13 mouse cellular contexts compared by ENCODE assay signal in the genomic region with DNA sequence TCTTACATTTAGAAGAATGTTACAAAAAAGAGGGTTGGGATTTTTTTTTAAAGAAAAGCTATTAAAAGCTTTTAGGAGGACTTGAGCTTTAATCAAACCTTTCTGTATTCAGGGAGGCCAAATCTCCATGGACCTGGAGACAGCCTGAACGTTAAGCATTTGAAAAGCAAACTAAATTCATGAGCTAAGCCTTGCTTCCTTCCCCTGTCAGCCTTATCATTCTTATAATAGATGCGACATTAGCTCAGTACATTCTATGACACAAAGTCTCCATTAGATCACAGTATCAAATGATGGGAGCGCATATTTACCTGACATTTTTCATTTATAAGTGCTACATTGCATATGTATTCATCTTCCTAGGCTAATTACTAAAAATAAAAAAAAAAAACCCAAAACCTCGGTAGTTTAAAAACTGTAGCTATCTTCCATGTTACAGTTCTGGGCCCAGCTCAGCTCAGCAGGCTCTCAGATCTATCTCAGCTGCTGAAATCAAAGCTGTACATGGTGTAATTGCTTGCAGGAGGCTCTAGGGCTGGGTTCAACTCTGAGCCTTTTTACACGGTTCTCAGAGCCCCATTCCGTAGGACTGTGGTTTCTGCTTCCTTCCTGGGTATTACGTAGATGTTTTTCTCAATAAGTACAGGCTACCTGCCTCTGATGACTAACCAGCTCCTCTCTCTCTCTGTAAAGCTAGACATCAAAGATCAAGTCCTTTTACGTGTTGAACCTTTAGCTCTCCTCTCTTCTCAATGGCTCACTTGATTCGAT. TPM values are rescaled to one million over a fixed set of nuclear protein-coding genes. Genes with fewer than 3 reads are reported as not detected.
DNase-seq lines count a peak whose midpoint lies in the region; ATAC-seq and TF ChIP-seq lines count a peak whose summit lies in the region.
"Had no signal": no experiment of that assay in that cellular context is flagged by ENCODE, and none has a peak within 500 bp of the region (broad histone marks: within the 10 kb centered on the region; RNA-seq: fewer than 3 reads in every experiment).

No protein-coding gene starts in this region.

- WGBS in spleen, adult 2 months: 26% methylated on average over 9 of the region's 9 CpGs
- WGBS in hindbrain, embryonic 10.5 days: 83% methylated on average over 9 of the region's 9 CpGs

- DNase-seq in spleen, adult 2 months (ENCODE audit: low read depth in 1 of 2, low spot score in 2 of 2): peak; percentile 14 to 79
- no peak for DNase-seq in spleen, adult 18-20 months
- peak; percentile 26 for DNase-seq in c-Kit-positive CD71-negative TER-119-negative erythroid progenitor cells, embryonic 14.5 days (ENCODE audit: low read depth)
- no peak for DNase-seq in hindbrain, embryonic 10.5 days (ENCODE audit: low spot score)
- DNase-seq in cerebellum, postnatal 4 days (ENCODE audit: low spot score in 2 of 2): no peak
- DNase-seq in cerebellum, adult 9-10 months: no peak
- DNase-seq: adrenal gland, adult 2 months; liver, postnatal 0 days had no signal

- ATAC-seq in megakaryocyte, adult 5-6 weeks (ENCODE audit: poor library complexity, severe bottlenecking): peak; percentile 88
- ATAC-seq: intestine, embryonic 15.5 days; liver, postnatal 0 days had no signal

- peaks cover 3% of the 10 kb centered on the region for H3K4me1 ChIP-seq in spleen, adult 2 months (ENCODE audit: control insufficient read depth, insufficient read depth, insufficient read length)
- no peaks in the 10 kb centered on the region for H3K4me1 ChIP-seq in hindbrain, embryonic 10.5 days (replicated peaks)
- H3K4me1 ChIP-seq: intestine, embryonic 15.5 days had no signal

- no peak for TF ChIP-seq CTCF in spleen, adult 2 months (IDR thresholded peaks at IDR 0.05; ENCODE audit: extremely low read depth, insufficient read depth, insufficient read length, insufficient replicate concordance)

- no peaks in the 10 kb centered on the region for H3K36me3 ChIP-seq in spleen, adult 2 months (ENCODE audit: control insufficient read depth, insufficient read depth, low read length)
- no peaks in the 10 kb centered on the region for H3K36me3 ChIP-seq in hindbrain, embryonic 10.5 days
- H3K36me3 ChIP-seq: heart, embryonic 15.5 days; intestine, embryonic 15.5 days; limb, embryonic 10.5 days had no signal

- no peaks in the 10 kb centered on the region for H3K9me3 ChIP-seq in hindbrain, embryonic 10.5 days
- H3K9me3 ChIP-seq: heart, embryonic 15.5 days; intestine, embryonic 15.5 days; limb, embryonic 10.5 days had no signal

- peak overlapping the region; percentile 6; the same call in 1 of the 2 replicates for H3K27ac ChIP-seq in spleen, adult 2 months (ENCODE audit: insufficient read depth, low read length)
- no peak overlapping the region for H3K27ac ChIP-seq in hindbrain, embryonic 10.5 days
- H3K27ac ChIP-seq: intestine, embryonic 15.5 days; layer of hippocampus, adult 2 months; limb, embryonic 10.5 days had no signal

- TF ChIP-seq POLR2A in spleen, adult 2 months (IDR thresholded peaks at IDR 0.05; ENCODE audit: low read depth, low read length): no peak

- no peak overlapping the region for H3K4me3 ChIP-seq in spleen, adult 2 months (ENCODE audit: extremely low read depth, insufficient read depth, insufficient read length)
- no peak overlapping the region for H3K4me3 ChIP-seq in hindbrain, embryonic 10.5 days
- H3K4me3 ChIP-seq: heart, embryonic 15.5 days; intestine, embryonic 15.5 days; layer of hippocampus, adult 2 months; limb, embryonic 10.5 days had no signal

- no peaks in the 10 kb centered on the region for H3K27me3 ChIP-seq in spleen, adult 2 months (ENCODE audit: control insufficient read depth, insufficient read depth, low read length)
- no peaks in the 10 kb centered on the region for H3K27me3 ChIP-seq in hindbrain, embryonic 10.5 days (ENCODE audit: insufficient read depth, poor library complexity, severe bottlenecking)
- H3K27me3 ChIP-seq: heart, embryonic 15.5 days; intestine, embryonic 15.5 days had no signal

RNA-seq across cellular contexts. Expression of gene Tmem26, which starts 50.2 kb away (rescaled TPM):
- polyA plus RNA-seq in spleen, adult 2 months (2012; rRNA removed): 6.7 and 8.5 TPM in 2 replicates
- total RNA-seq in megakaryocyte, adult 5-6 weeks (2015): 2.3 and 3.9 TPM in 2 replicates
- total RNA-seq in megakaryocyte, adult 5-6 weeks (2017): 1.4 and 1.7 TPM in 2 replicates
- 2.7 and 5.0 TPM in 2 replicates for polyA plus RNA-seq in hindbrain, embryonic 10.5 days (2016; fragmentation: Nextera tagmentation; extraction: Ambion mirVana)

Comparison
In these comparisons a context has a peak if more than half of its experiments do, and no peak if none do; other contexts are left out.
1. DNase-seq: peak in spleen, adult 2 months (2 of 2) and c-Kit-positive CD71-negative TER-119-negative erythroid progenitor cells, embryonic 14.5 days (single experiment); none in spleen, adult 18-20 months (0 of 2), hindbrain, embryonic 10.5 days (single experiment), cerebellum, postnatal 4 days (0 of 2) and cerebellum, adult 9-10 months (single experiment).